Mouse (Mus musculus): Measurements from ENCODE around the gene Slc35f6. TPM values are rescaled to one million over a fixed set of nuclear protein-coding genes. Genes with fewer than 3 reads are reported as not detected.

The Slc35f6 gene
- polyA plus RNA-seq (2012; rRNA removed) = 51.2 and 70.6 TPM in 2 replicates

DNA sequence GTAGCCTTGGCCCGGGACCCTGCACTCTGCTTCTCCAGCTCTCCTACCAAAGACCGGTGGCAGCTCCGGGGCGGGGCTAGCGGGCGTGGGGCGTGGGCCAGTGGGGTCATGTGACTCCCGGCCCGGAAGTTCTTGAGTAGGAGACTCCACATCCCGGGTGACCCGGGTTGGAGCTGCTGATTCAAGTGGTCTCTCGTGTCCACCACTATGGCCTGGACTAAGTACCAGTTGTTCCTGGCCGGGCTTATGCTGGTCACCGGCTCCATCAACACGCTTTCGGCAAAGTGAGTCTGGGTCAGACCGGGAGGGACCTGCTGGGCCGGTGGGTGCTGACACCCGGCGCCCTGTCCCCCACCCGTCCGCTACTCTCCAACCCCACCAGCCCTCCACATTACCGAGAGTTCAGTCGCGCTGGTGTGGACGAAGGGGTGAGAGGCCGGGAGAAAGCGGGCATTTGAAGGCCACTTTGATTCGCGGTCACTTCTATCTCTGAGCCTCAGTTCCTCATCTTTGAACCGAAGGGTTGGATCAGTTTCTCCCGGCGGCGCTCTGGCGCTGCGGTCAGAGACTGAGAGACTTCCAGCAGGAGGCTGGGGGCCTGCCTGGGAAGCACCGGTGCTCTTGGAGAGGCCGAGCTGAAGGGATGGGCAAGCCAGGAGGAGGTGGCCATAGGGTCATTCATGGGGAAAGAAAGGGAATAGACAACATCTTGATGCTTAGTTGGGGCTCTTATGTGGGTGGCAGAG, at the start of gene Slc35f6:
Gene Slc35f6, plus strand, starts transcription at position 119 of the 746 bp plus-strand sequence.
- TF ChIP-seq CTCF (conservative IDR thresholded peaks at IDR 0.05; ENCODE audit: insufficient read depth, insufficient read length, low read depth, low read length) (no peak), POLR2A (IDR thresholded peaks at IDR 0.05; ENCODE audit: low read depth, low read length) (peak; percentile 62)
- peak within 1 kb of the TSS; percentile 28; the same call in 1 of the 2 replicates for H3K27ac ChIP-seq (ENCODE audit: insufficient read depth, low read depth, low read length)
- DNase-seq = peak; percentile 96

DNA sequence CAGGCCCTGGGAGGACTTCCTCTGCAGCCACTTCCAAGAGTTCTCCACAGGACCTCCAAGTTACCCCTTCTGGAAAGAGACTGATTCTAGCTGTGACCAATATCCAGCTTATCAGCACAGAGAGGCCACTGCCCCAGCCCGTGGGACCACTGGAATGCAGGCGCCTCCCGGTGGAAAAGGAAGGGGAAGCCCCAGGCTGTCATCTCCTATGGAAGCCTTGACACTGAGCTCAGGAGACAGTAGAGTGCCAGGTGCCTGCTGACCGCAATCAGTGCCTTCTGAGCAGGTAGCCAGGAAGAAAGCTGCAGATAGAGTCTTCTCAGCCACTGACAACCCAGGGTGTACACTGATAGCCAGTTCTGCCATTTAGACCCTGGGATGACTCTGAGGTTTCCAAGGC, 46.3 kb upstream of the Slc35f6 start:
- DNase-seq = no peak
- no peak overlapping the region for H3K4me3 ChIP-seq (ENCODE audit: insufficient read depth, low read depth, low read length)
- TF ChIP-seq POLR2A (IDR thresholded peaks at IDR 0.05; ENCODE audit: low read depth, low read length) = no peak
- TF ChIP-seq CTCF (conservative IDR thresholded peaks at IDR 0.05; ENCODE audit: insufficient read depth, insufficient read length, low read depth, low read length) = no peak

More for the DNA sequence above, at the start of gene Slc35f6:
- no peaks in the 10 kb centered on the region for H3K36me3 ChIP-seq (ENCODE audit: control insufficient read depth, insufficient read depth, low read length)
- WGBS = under 1% methylated on average over 38 of the region's 38 CpGs
- peak within 1 kb of the TSS; percentile 88 for H3K4me3 ChIP-seq (ENCODE audit: insufficient read depth, low read depth, low read length)
- peaks cover 11% of the 10 kb centered on the region; the same call in 1 of the 2 replicates for H3K4me1 ChIP-seq (ENCODE audit: control insufficient read depth, insufficient read depth, low read length)
- H3K27me3 ChIP-seq (replicated peaks; ENCODE audit: control insufficient read depth, insufficient read depth, low read length) = no peaks in the 10 kb centered on the region

GRCm38 (mm10) chr5:30603255-30603654, 44.5 kb upstream of the Slc35f6 start:
- Histone ChIP-seq H3K4me1 (ENCODE audit: control insufficient read depth, insufficient read depth, low read length) (no peaks in the 10 kb centered on the region), H3K36me3 (ENCODE audit: control insufficient read depth, insufficient read depth, low read length) (no peaks in the 10 kb centered on the region), H3K4me3 (ENCODE audit: insufficient read depth, low read depth, low read length) (no peak overlapping the region), H3K27ac (ENCODE audit: insufficient read depth, low read depth, low read length) (no peak overlapping the region), H3K27me3 (replicated peaks; ENCODE audit: control insufficient read depth, insufficient read depth, low read length) (no peaks in the 10 kb centered on the region)
- 68% methylated on average over 3 of the region's 3 CpGs for WGBS
- DNase-seq = no peak
- no peak for TF ChIP-seq CTCF (conservative IDR thresholded peaks at IDR 0.05; ENCODE audit: insufficient read depth, insufficient read length, low read depth, low read length)
- no peak for TF ChIP-seq POLR2A (IDR thresholded peaks at IDR 0.05; ENCODE audit: low read depth, low read length)

More for the DNA sequence above, 46.3 kb upstream of the Slc35f6 start:
- no peak overlapping the region for H3K27ac ChIP-seq (ENCODE audit: insufficient read depth, low read depth, low read length)
- WGBS = 44% methylated on average over 4 of the region's 4 CpGs
- no peaks in the 10 kb centered on the region for H3K4me1 ChIP-seq (ENCODE audit: control insufficient read depth, insufficient read depth, low read length)
- no peaks in the 10 kb centered on the region for H3K27me3 ChIP-seq (replicated peaks; ENCODE audit: control insufficient read depth, insufficient read depth, low read length)
- no peaks in the 10 kb centered on the region for H3K36me3 ChIP-seq (ENCODE audit: control insufficient read depth, insufficient read depth, low read length)

DNA sequence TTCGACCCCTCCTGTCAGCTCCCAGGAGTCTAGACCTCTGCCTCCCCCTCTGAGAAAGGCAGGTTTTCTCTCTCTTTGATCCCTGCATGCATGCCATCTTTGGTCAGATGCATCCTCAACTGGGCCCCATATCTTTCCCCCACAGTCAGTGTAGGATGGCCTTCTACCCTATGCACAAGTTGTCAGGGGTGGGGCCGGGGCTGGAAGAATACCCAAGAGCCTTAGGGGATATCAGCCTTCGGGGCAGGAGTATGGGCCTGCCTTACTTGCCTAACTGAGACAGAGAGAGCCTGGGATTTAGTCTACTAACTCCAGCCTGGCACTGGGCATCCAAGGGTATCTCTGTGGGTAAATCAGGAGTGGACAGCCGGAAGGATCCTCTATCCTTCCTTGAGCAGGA, 43.8 kb upstream of the Slc35f6 start:
- 60% methylated on average over 4 of the region's 4 CpGs for WGBS
- Histone ChIP-seq H3K4me3 (ENCODE audit: insufficient read depth, low read depth, low read length) (no peak overlapping the region), H3K27ac (ENCODE audit: insufficient read depth, low read depth, low read length) (no peak overlapping the region), H3K36me3 (ENCODE audit: control insufficient read depth, insufficient read depth, low read length) (no peaks in the 10 kb centered on the region), H3K4me1 (ENCODE audit: control insufficient read depth, insufficient read depth, low read length) (no peaks in the 10 kb centered on the region), H3K27me3 (replicated peaks; ENCODE audit: control insufficient read depth, insufficient read depth, low read length) (no peaks in the 10 kb centered on the region)
- TF ChIP-seq POLR2A (IDR thresholded peaks at IDR 0.05; ENCODE audit: low read depth, low read length) = no peak
- TF ChIP-seq CTCF (conservative IDR thresholded peaks at IDR 0.05; ENCODE audit: insufficient read depth, insufficient read length, low read depth, low read length) = no peak
- DNase-seq = no peak

GRCm38 (mm10) chr5:30604769-30605188, 43.0 kb upstream of the Slc35f6 start:
- H3K27ac ChIP-seq (ENCODE audit: insufficient read depth, low read depth, low read length) = no peak overlapping the region
- no peaks in the 10 kb centered on the region for H3K36me3 ChIP-seq (ENCODE audit: control insufficient read depth, insufficient read depth, low read length)
- 68% methylated on average over 8 of the region's 8 CpGs for WGBS
- H3K27me3 ChIP-seq (replicated peaks; ENCODE audit: control insufficient read depth, insufficient read depth, low read length) = no peaks in the 10 kb centered on the region
- H3K4me1 ChIP-seq (ENCODE audit: control insufficient read depth, insufficient read depth, low read length) = no peaks in the 10 kb centered on the region
- TF ChIP-seq CTCF (conservative IDR thresholded peaks at IDR 0.05; ENCODE audit: insufficient read depth, insufficient read length, low read depth, low read length) (no peak), POLR2A (IDR thresholded peaks at IDR 0.05; ENCODE audit: low read depth, low read length) (no peak)
- no peak for DNase-seq
- H3K4me3 ChIP-seq (ENCODE audit: insufficient read depth, low read depth, low read length) = no peak overlapping the region

GRCm38 (mm10) chr5:30605649-30606048, 42.1 kb upstream of the Slc35f6 start:
- no peak overlapping the region for H3K4me3 ChIP-seq (ENCODE audit: insufficient read depth, low read depth, low read length)
- WGBS = 78% methylated on average over 6 of the region's 6 CpGs
- no peak for DNase-seq
- H3K27ac ChIP-seq (ENCODE audit: insufficient read depth, low read depth, low read length) = no peak overlapping the region
- H3K36me3 ChIP-seq (ENCODE audit: control insufficient read depth, insufficient read depth, low read length) = no peaks in the 10 kb centered on the region
- H3K4me1 ChIP-seq (ENCODE audit: control insufficient read depth, insufficient read depth, low read length) = no peaks in the 10 kb centered on the region
- no peak for TF ChIP-seq CTCF (conservative IDR thresholded peaks at IDR 0.05; ENCODE audit: insufficient read depth, insufficient read length, low read depth, low read length)
- no peak for TF ChIP-seq POLR2A (IDR thresholded peaks at IDR 0.05; ENCODE audit: low read depth, low read length)
- no peaks in the 10 kb centered on the region for H3K27me3 ChIP-seq (replicated peaks; ENCODE audit: control insufficient read depth, insufficient read depth, low read length)

DNA sequence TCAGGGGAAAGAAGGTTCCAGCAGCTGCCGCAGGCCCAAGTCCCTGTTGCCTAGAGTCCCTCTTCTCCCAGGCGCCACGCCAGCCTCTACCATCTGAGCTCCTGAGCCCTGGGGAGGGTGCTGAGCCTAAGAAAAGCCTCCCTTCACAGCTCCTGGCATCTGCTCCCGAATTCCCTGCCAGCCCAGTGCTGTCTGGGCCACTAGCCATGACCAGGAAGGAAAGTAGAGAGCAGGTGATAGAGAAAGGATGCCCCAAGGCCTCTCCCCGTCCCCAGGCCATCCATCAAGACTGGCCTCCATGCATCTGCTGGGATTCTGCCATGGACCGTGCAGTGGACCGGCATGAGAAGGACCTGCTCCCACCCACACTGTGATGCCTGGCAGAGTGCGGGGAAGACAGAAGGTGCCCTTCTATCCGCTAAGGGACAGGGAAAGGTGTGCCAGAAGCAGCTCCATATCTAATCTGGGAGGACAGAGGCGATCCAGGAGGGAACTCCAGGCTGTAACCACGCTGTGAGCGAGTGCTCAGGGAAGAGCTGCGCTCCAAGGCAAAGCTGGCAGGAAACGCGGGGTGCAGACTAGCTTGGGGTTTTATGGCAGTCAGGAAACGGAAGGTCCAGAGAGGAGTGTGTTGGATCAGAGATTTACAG, 41.2 kb upstream of the Slc35f6 start:
- no peaks in the 10 kb centered on the region for H3K36me3 ChIP-seq (ENCODE audit: control insufficient read depth, insufficient read depth, low read length)
- no peak for TF ChIP-seq POLR2A (IDR thresholded peaks at IDR 0.05; ENCODE audit: low read depth, low read length)
- no peak for TF ChIP-seq CTCF (conservative IDR thresholded peaks at IDR 0.05; ENCODE audit: insufficient read depth, insufficient read length, low read depth, low read length)
- peak; percentile 36 for DNase-seq
- no peak overlapping the region for H3K27ac ChIP-seq (ENCODE audit: insufficient read depth, low read depth, low read length)
- no peak overlapping the region for H3K4me3 ChIP-seq (ENCODE audit: insufficient read depth, low read depth, low read length)
- H3K4me1 ChIP-seq (ENCODE audit: control insufficient read depth, insufficient read depth, low read length) = no peaks in the 10 kb centered on the region
- H3K27me3 ChIP-seq (replicated peaks; ENCODE audit: control insufficient read depth, insufficient read depth, low read length) = no peaks in the 10 kb centered on the region
- WGBS = 62% methylated on average over 16 of the region's 16 CpGs

All from kidney, adult 2 months (tissue).